Mouse (Mus musculus) olfactory bulb, adult 2 months (tissue): ENCODE data around the gene Usp15. TPM values are rescaled to one million over a fixed set of nuclear protein-coding genes. Genes with fewer than 3 reads are reported as not detected.

Source experiments
- H3K27ac ChIP-seq: fragments of 200-500 bp; 2 replicates; pipeline ENCODE4 v1.5.1; 2012; ENCODE audit warnings: low read depth, low read length; ENCODE audit not compliant: insufficient read depth
- H3K4me1 ChIP-seq: fragments of 200-500 bp; 2 replicates; pipeline ENCODE4 v1.6.1; 2012; ENCODE audit warnings: low read length; ENCODE audit not compliant: control insufficient read depth, insufficient read depth
- H3K4me3 ChIP-seq: fragments of 200-500 bp; 2 replicates; pipeline ENCODE4 v1.5.1; 2012; ENCODE audit warnings: mild to moderate bottlenecking, low read depth, low read length, moderate library complexity; ENCODE audit not compliant: insufficient read depth
- CTCF ChIP-seq: fragments of 200-500 bp; IDR thresholded peaks from 2 replicates; pipeline ENCODE4 v1.5.1; 2012; ENCODE audit warnings: low read depth, mild to moderate bottlenecking, low read length, moderate library complexity; ENCODE audit not compliant: insufficient read depth
- POLR2A ChIP-seq: fragments of 200-500 bp; IDR thresholded peaks from 2 replicates; pipeline ENCODE4 v1.6.1; 2012; ENCODE audit warnings: mild to moderate bottlenecking, low read depth, low read length, moderate library complexity; ENCODE audit not compliant: insufficient read depth
- WGBS: fragments of 180-500 bp; shearing (Covaris S2); methylation state at CpG from one replicate; pipeline ENCODE4 v1.1.7; 2018; 5-methylcytosine and 5-hydroxymethylcytosine counted together
- polyA plus RNA-seq: library from polyadenylated mRNA; stranded (reverse); fragments of >200 nt; gene quantifications from 2 replicates; pipeline ENCODE4 v1.2.4, GENCODE M21; 2012; ENCODE audit warnings: low replicate concordance; ENCODE audit not compliant: missing spikeins, insufficient read depth, insufficient read length

Usp15 gene
- polyA plus RNA-seq, 1 experiment: 173 TPM

DNA sequence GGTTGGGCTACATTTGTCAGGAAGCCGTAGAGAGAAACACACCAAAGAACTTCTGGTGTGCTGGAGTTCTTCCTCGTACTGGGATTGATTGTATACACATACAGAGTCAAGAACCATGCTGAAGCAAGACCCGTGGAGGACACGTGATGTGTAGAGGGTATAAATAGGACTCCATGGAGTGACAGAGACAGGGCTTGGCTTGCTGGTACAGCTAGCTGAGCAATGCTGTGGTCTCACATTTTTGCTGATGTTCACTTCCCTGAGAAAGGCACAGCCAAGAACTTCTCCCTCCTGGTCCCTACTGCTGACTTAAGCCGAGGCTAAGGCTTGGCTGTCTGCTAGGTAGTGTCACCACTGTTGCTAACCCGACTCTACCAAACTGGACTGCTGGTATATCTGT, 136.0 kb downstream of the Usp15 start:
- no peak for TF ChIP-seq POLR2A
- no peak for TF ChIP-seq CTCF
- Histone ChIP-seq H3K4me1 (peaks cover 9% of the 10 kb centered on the region), H3K4me3 (no peak overlapping the region), H3K27ac (no peak overlapping the region)
- WGBS: 83% methylated on average over 6 of the region's 6 CpGs

DNA sequence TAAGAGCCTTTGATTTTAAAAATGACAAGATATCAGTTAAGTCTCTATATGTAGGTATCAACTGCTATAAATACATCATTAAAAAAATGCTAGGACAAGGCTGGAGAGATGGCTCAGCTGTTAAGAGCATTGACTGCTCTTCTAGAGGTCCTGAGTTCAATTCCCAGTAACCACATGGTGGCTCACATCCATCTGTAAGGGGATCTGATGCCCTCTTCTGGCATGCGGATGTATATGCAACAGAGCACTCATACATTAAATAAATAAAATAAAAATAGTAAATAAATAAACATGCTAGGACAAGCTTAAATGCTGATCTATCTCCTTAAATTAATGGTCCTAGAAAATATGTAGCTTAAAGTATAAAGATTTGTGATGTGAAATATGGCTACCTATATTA, 139.7 kb downstream of the Usp15 start:
- Histone ChIP-seq H3K27ac (no peak overlapping the region), H3K4me3 (no peak overlapping the region), H3K4me1 (peaks cover 9% of the 10 kb centered on the region)
- WGBS: 95% methylated on average over 1 of the region's 1 CpGs
- no peak for TF ChIP-seq CTCF
- no peak for TF ChIP-seq POLR2A

DNA sequence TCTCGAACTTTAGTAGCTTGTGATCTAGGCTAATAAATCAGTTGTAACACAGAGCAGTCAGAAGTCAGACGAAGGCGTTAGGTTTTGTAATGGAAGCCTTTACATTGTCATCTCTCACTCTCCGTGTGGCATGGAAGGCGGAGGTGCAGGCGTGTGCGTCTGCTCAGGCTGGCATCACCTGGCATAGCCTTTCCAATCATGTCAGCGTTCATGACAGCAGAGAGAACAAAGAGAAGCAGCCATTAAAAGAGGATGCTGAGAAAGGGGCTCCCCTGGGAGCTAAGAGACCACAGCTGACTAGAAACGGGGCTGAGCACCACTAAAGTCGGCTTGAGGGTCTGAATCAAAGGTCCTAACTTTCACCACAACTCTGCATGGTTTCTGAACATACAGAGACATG, 140.3 kb downstream of the Usp15 start:
- 88% methylated on average over 10 of the region's 10 CpGs for WGBS
- no peak for TF ChIP-seq POLR2A
- no peak for TF ChIP-seq CTCF
- Histone ChIP-seq H3K4me3 (no peak overlapping the region), H3K27ac (no peak overlapping the region), H3K4me1 (peaks cover 7% of the 10 kb centered on the region)

DNA sequence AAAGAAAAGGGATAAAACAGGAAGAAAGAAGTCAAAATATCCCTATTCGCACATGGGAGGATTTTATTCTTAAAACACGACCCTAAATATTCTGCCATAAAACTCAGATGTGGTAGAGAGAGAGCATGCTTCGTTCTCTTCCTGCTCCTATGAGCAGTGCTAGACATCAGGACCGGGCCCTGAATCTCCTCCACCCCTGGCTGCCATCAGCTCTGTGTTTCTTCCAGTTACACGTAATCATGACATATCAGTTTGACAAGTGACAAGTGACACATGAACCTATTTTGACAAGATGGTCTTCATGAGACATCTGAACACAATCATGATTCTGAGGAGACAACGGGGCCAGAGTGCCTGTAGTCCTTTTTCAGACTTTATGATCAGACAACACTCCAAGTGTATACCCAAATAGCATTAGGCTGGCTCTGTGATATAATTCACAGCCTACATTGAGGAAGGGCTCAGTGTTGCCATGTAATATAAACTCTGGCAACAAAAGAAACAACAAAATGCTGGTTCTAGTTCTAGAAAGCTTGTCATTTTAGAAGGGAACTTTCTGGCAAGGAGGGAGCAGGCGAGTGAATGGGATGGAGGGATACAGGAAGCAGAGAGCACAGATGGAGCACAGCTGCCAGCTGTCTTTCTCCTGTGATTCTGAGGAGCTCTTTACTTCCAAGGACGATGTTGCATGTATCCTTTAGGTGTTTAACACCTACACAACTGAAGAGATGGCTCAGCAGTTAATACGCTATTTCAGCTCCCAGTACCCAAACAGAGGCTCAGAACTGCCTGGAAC, 141.4 kb downstream of the Usp15 start:
- H3K27ac ChIP-seq: no peak overlapping the region
- no peak overlapping the region for H3K4me3 ChIP-seq
- 85% methylated on average over 9 of the region's 9 CpGs for WGBS
- no peak for TF ChIP-seq CTCF
- TF ChIP-seq POLR2A: no peak
- H3K4me1 ChIP-seq: peaks cover 4% of the 10 kb centered on the region; the same call in 1 of the 2 replicates

Other genes starting within 250 kb of the Usp15 start
- not detected in 2 replicates for gene Mon2, start 120.5 kb downstream of the Usp15 start, polyA plus RNA-seq
- not detected in 2 replicates for gene Fam19a2, start 67.0 kb upstream of the Usp15 start, polyA plus RNA-seq